Mouse (Mus musculus) gastrocnemius, adult 2 months (tissue): ENCODE measurements at regions not wholly inside any gene's neighbourhood (a gene's known extent, or its start where the extent isn't known, plus 50 kb on each side); places are given as distances from the start of the nearest gene placed in this dataset.

Experiments
- DNase-seq: peaks from one replicate; pipeline ENCODE4 v3.0.0; 2022
- H3K27ac ChIP-seq: fragments of 200-600 bp; 2 replicates; pipeline ENCODE4 v1.8.1; 2022; ENCODE audit warnings: mild to moderate bottlenecking
- H3K4me3 ChIP-seq: fragments of 200-600 bp; 2 replicates; pipeline ENCODE4 v1.8.1; 2022; ENCODE audit warnings: mild to moderate bottlenecking, moderate library complexity
- CTCF ChIP-seq: fragments of 200-600 bp; IDR thresholded peaks from 2 replicates; pipeline ENCODE4 v1.8.1; 2022; ENCODE audit warnings: antibody characterized with exemption, mild to moderate bottlenecking, moderate library complexity
- intact Hi-C: fragments of 180-260 bp; cut with DNase I; formaldehyde crosslinking; loops from one replicate; pipeline ENCODE4 v1.15.1; 2025

- intact Hi-C loops: no loop called here
- no peak for DNase-seq
- no peak for TF ChIP-seq CTCF
- Histone ChIP-seq H3K4me3 (no peak overlapping the region), H3K27ac (no peak overlapping the region)
Measured at GRCm38 (mm10) chr9:22937686-22938391, 285.0 kb upstream of the Bmper start.

GRCm38 (mm10) chr9:22944992-22945391 lies 277.9 kb upstream of the Bmper start:
- H3K4me3 ChIP-seq: no peak overlapping the region
- DNase-seq: no peak
- H3K27ac ChIP-seq: peak overlapping the region; percentile 56; the same call in 1 of the 2 replicates
- no peak for TF ChIP-seq CTCF
- intact Hi-C loops: no loop called here

DNA sequence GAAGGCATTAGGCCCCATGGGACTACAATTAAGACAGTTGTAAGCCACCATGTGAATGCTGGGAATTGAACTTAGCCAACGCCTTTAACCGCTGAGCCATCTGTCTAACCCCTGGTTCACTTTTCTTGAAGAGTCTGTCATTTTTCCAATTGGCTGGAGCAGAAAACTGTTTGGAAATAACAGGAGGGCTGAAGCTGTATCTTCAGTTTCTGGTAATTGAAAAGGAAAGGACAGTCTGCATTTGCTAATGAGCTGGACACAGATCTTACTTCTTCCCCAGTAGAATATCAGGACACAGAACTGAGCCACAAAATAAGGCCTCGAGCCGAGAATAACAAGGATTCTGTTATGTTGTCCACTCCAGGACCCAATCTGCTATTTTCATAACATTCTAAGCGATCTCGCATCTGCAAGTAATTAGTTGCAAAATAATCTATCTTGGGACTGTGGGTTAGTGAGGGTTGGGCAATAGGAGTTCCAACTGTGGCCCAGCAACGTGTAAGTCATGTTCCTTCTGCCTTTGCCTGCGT lies 277.4 kb upstream of the Bmper start:
- intact Hi-C loops: no loop called here
- no peak for TF ChIP-seq CTCF
- H3K27ac ChIP-seq: peak overlapping the region; percentile 56; the same call in 1 of the 2 replicates
- no peak overlapping the region for H3K4me3 ChIP-seq
- peak; percentile 21 for DNase-seq

DNA sequence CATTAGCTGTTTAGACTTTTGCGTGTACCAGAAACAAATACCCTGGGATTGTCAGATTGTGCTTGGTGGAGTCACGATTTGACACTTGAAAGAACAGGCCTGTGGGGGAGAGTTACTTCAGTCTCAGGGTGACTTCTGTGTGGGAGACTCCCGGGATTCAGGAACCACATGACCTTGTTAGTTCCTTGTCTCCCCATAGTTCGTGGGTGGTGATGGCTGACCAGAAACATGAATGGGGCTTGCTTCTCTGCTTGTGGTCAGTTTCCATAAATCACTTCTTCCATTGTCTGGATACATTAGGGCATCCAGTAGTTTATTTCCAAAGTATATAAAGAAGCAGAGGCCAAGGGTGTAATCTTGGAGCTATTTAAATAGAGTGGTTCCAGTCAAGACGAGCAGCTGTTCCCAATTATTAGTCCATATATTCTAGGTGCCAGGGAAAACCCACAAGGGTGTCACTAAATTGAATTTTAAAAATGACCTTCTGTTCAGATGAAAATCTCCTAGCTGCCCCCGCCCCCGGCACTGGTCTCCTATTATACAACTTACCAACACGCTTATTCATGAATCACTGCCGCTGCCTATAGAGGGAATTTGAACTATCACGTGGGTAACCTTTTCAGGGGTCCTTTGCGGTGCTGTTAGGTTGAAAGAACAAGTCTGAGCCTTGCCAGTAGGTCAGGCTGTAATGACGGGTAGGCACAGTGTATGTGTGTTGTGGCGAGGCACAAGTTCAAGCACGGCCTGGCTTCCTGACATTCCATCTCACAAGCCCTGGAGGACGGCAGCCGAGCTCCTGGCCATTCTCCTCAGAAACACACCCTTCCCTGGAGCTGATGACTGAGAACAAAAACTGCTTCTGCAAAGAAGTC lies 270.1 kb upstream of the Bmper start:
- peak; percentile 46 for DNase-seq
- intact Hi-C loops: no loop called here
- no peak overlapping the region for H3K4me3 ChIP-seq
- H3K27ac ChIP-seq: peak overlapping the region; percentile 32
- no peak for TF ChIP-seq CTCF

GRCm38 (mm10) chr9:22962269-22962815 lies 260.5 kb upstream of the Bmper start:
- TF ChIP-seq CTCF: no peak
- DNase-seq: no peak
- Histone ChIP-seq H3K27ac (peak overlapping the region; percentile 24), H3K4me3 (no peak overlapping the region)
- intact Hi-C loops: no loop called here

- no peak for DNase-seq
- TF ChIP-seq CTCF: no peak
- Histone ChIP-seq H3K4me3 (no peak overlapping the region), H3K27ac (no peak overlapping the region)
- intact Hi-C loops: no loop called here
Measured at GRCm38 (mm10) chr9:22971312-22971711, 251.6 kb upstream of the Bmper start.

DNA sequence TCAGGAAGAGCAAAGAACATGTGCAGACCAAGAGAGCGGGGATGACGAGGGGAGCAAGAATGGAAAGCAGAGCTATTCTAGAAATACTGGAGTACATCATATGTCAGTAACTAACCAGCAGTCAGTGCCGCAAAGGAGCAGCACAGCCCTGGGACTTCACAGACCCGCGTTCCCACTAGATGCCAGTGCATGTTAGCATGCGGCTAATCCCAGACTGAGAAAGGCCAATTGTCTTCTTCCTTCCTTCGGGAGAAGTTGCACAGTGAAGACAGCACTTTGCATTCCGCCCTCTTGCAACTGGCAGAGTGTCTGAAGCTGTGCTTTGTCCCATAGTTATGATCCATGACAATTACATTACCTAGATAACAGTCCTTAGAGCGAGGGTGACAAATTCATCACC lies 246.1 kb upstream of the Bmper start:
- no peak for DNase-seq
- Histone ChIP-seq H3K4me3 (no peak overlapping the region), H3K27ac (no peak overlapping the region)
- no peak for TF ChIP-seq CTCF
- intact Hi-C loops: no loop called here

GRCm38 (mm10) chr9:22979627-22980026 lies 243.2 kb upstream of the Bmper start:
- Histone ChIP-seq H3K27ac (no peak overlapping the region), H3K4me3 (no peak overlapping the region)
- no peak for DNase-seq
- intact Hi-C loops: no loop called here
- TF ChIP-seq CTCF: no peak

DNA sequence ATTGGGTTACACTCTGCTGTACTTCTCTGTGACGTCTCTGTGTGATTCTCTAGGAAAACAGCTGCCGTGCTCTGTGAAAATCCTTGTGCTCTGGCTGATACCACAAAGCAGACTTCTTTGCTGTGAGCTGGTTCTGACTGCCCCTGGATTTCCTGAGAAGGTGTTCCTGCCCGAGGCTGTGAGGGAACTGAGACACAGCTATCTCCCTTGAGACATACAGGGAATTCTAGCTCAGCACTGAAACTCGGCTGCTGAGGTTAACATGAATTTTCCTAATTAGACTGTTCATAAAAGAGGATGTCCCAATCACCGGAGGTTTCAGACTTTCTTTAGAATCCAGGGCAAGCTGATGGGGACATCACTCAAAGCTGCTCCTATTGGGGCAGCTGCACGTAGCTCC lies 233.4 kb upstream of the Bmper start:
- DNase-seq: no peak
- no peak for TF ChIP-seq CTCF
- Histone ChIP-seq H3K27ac (no peak overlapping the region), H3K4me3 (no peak overlapping the region)
- intact Hi-C loops: no loop called here

- DNase-seq: no peak
- Histone ChIP-seq H3K4me3 (no peak overlapping the region), H3K27ac (no peak overlapping the region)
- TF ChIP-seq CTCF: no peak
- intact Hi-C loops: no loop called here
Measured at GRCm38 (mm10) chr9:22993531-22993930, 229.3 kb upstream of the Bmper start.

GRCm38 (mm10) chr9:22995564-22995963 lies 227.3 kb upstream of the Bmper start:
- DNase-seq: no peak
- Histone ChIP-seq H3K27ac (no peak overlapping the region), H3K4me3 (no peak overlapping the region)
- intact Hi-C loops: no loop called here
- TF ChIP-seq CTCF: no peak

- Histone ChIP-seq H3K4me3 (no peak overlapping the region), H3K27ac (no peak overlapping the region)
- intact Hi-C loops: no loop called here
- no peak for DNase-seq
- TF ChIP-seq CTCF: no peak
Measured at GRCm38 (mm10) chr9:22998306-22998705, 224.6 kb upstream of the Bmper start.

DNA sequence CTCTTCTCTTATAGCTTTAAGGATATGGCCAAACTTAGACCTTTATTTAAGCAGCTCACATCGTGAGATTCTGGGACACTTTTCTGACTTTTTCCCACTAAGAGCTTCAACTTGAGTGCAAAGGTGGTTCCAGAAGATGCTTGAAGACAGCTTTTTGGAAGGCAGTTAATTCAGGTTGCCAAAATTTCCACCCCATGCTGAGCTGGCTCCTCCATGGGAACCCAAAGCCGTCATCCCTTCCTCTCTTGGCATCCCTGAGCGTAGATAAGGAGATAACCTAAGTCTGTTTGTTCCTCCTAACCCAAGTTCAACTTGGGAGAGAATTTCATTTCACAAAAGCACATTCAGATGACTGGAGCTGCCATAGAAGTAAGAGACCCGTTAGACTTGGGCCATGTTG lies 223.7 kb upstream of the Bmper start:
- no peak for DNase-seq
- Histone ChIP-seq H3K27ac (no peak overlapping the region), H3K4me3 (no peak overlapping the region)
- no peak for TF ChIP-seq CTCF
- intact Hi-C loops: no loop called here
